Mouse (Mus musculus): ENCODE data around the gene Tspan7.

Gene Tspan7

DNA sequence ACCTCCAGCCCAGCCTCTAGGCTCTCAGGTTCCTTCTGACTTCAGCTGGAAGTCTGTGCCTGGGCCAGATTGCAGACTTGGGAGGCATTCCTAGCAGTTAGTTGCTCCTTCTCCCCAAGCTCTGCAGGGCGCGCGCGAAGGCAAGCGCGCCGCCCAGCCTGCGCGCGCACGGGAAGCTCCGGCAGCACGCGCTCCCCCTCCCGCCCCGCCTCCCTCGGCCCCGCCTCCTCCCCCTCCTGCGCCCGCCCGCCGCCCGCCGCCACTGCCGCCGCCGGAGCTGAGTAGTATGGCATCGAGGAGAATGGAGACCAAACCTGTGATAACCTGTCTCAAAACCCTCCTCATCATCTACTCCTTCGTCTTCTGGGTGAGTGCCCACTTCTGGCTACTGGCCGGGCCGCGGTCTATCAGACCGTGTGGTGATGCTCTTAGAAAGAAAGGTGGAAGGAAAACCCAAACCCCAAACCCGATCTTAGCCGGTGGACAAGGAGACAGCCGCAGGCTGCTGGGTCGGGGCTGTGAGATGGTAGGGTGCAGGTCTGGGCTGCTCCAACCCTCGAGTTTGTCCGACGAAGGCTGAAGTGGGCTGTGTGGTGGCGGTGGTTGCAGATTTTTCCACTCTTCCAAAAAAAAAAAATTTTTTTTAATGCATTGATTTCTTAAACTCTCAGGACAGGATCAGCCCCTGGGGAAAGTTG lies at the start of gene Tspan7:
TSS of gene Tspan7 (plus strand) at position 287 of the 698 bp plus-strand sequence.
- peak; percentile 30 to 38 for DNase-seq

DNA sequence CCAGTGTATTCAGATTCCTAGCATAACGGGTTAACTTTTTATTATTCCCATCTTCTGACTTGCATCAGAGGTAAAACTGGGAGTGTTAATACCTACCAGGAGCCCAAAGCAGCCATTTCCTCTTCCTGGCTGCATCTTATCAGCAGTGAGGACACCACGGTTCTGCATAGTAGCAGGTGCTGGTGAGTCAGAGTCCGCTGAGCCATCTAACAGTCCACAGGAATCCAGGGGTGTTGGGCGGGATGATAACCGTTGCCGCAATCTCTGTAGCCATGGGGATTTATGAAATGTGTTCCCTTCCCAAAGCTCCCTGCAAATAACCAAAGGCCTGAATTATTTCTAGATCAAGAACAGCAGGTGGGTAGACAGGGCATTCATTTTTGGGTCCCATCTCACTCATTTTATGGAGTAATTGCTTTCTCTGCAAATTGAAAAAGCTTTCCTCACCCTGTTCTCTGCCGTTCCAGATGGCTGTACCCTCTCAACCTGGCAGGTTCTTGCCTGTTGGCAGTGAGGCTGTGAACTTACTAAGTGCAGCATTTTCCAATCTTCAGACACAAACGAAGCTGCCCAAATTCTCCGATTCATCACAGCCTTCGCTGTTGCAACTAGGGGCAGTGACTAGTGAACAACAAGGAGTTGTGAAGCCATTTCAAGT lies 35.5 kb upstream of the Tspan7 start:
- no peak for DNase-seq

DNA sequence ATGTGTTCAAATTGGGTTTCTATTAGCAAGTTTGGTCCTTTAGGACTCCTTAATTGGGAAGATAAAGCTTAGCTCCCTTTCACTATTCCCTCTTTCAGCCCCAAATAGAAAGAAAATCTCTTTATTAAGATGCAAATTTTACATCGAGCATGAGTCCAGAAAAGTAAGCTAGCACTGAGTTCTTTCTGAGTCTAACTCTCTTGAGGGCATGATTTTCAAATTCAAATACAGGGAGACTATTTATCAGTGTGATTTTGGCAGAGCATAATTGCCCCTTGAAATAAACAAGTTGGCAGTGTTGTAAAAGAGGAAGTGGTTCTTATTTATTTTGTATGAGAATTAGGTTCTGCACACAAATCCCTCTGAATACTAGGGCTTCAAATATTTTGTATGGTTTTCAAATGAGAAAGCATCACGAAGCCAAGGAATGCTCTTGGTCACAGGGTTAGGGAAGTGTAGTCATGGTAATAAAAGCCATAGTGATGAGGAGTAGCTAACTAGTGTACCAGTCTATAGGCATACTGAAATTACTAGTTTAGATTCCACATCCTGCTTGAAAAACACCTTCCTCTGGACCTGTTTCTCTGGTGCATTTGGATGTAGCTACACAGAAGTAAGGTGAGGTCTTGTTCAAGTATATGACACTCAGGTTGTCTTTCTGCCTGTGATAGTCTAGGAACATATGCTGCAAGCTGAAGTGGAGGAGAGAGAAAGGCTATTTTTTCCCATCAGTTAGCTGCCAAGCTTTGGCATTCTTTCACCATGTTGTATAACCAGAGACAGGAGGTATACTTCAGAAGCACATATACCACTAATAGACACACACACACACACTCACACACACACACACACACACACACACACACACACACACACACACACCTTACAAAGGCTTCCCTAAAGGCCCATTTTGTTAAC lies 34.6 kb upstream of the Tspan7 start:
- DNase-seq, result no peak

DNA sequence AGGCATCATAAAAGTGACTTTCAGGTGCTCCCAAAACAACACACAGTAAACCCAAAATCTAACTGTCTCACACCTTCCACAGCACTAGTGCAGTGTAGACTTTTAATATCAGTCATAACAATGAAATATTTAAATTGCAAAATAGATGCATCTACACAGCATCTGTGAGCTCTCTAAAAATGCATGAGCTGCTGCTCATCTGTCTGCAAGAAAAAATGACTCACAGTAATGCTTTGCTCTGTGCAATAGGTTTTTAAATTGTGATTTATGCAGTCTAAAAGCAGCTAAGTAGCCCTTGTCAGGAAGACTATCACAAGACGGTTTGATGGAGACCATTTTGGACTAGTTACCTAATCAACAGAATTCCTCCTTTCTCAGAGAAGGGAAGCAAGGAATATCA lies 31.2 kb upstream of the Tspan7 start:
- no peak for DNase-seq

DNA sequence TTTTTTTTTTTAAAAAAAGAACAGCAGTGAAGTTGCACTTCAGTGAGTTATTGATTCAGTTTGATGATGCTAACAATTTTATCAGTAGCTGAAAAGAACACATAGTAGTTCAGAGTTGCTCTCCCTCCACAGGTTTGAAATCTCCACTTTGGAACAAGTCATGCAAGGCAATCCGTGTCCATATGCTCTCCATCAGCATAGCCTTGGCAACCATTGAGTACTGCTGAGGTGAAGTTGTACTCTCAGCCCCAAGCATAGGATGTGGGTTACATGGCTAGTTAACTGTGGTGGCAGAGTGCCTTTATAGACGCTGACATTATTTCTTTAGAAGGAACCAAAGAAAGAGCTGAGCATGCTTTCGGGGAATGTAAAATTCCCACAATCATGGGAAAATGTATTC lies 27.7 kb upstream of the Tspan7 start:
- DNase-seq, result no peak

DNA sequence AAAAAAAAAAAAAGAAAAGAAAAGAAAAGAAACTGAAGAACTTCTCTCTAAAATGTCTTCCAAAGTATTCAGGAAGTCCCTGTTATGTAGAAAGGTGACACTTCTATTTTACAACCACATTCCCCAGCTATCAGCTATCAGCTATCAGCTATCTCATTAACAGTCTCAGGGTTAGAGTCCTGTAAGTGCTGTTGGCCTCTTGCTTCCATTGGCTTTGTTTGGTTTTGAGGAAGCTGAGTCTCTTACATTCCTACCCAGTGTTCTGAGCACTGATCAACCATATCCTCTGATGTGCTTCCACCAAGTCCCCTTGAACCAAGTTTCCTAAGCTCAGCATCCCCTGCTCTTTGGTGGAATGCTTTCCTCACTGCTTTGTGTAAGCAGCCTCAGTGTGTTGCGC lies 7.9 kb upstream of the Tspan7 start:
- DNase-seq, result no peak

DNA sequence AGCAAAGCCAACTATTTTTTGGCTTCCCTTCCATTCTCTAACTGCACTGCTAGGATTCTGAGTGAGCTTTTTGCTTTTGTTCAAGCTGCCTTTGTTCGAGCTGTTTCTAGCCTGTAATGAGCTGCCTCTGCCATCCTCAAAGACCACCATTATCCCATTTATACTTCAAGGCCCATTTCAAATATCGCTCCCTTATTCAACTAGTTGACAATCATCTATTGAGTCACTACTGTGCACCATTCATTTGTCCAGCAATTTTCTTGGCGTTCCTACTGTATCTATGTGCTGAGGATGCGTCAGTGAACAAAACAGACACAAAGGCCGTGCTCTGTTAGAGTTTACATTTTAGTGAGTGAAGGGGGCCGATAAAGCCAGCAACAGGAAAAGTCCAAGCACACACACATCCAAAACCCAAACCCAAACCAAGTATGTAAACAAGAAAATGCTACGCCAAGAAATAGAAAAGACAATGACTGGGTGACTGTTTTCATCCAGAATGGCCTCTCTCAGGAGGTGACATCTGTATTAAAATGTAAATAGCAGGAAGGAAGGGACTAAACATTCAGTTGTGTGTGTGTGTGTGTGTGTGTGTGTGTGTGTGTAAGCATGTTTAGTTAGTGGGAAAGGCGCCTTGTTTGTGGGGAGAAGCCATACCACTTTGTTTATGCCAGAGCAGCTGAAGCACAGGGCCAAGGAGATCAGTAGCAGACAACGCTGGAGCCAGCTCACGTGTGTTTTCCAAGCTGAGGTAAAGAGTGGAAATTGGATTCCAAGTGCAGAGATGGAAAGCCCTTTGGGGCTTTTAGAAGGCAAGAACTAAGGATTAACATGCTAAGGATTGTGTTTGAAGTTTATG lies 5.7 kb upstream of the Tspan7 start:
- DNase-seq, result no peak

DNA sequence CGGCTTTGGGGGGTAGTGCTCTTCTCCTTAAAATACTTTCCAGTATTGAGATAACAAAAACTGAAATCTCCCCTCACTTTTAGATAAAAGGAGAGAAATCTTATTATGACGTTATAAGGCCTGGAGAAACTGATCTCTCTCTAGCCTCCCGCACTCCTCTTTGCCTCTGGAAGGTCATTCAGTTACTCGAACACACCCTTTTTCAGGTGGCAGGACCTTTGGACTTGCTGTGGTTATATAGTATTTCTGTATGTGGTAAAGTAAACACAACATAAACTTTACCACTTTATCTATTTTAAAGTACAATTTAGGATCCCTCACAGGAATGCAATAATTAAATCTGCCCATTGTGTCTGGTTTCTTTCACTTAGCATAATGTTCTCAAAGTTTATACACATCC lies 5.0 kb upstream of the Tspan7 start:
- no peak for DNase-seq

DNA sequence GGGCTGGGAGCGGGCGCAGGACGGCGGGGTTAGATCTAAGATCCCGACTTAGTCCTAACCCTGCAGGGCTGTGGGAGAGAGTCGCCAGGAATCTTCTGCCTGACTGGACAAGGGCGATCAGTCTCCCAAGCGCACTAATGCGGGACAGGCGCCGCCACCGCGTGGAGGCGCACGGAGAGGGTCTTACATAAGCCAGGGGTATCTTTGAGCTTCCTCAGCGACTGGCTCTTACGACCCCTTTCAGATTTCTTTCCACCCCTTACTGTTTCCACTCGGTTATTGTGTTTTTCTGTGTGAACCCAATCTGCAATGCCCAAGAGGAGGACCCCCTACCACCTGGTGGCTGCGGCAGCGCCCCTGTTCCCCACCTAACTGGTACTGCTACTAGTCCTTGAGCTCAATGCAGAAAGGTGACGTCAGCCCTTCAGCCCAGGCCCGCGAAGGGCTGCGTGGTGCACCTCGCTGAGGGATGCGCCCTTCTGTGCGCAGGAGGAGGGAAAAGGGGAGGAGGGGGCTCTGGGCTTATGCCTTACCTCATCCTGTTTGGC lies 780 bp downstream of the Tspan7 start:
- peak; percentile 2 to 13 for DNase-seq

DNA sequence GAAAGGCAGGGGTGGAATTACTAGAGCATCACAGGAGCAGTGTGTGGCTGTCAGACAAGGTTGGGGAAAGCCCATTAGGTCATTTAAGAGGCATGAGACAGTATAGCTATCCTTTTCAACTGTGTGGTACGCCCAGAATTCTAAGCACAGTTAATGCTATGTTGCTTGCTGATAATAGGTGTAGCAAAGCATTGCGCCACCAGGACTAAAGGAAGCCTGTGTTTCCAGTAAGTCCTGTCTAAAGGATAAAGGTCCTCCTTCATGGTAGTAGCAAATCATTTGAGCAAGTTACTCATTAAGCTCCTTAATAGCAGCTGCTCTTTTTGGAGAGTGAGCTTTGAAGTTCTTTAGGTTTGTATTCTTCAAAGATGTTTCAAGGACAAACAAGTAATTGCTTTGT lies 13.6 kb downstream of the Tspan7 start:
- DNase-seq, result no peak

DNA sequence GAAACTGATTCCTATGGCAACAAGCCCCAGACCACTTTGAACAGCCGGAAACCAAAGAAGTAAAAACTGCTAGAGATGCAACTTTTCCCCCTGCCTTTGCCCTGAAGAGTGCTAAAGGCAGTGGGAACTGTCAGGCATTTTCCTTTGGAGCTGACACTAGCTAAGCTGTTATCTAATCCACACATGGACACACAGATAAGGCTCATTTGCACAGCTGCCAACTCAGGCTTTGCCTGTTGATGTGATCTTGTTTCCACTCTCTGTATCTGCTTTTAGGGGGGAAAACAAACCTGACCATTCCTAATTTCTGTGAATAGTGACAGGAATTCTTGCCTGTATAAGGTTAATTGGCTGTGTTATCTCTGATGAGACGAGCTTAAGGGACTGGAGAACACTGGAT lies 17.7 kb downstream of the Tspan7 start:
- no peak for DNase-seq

DNA sequence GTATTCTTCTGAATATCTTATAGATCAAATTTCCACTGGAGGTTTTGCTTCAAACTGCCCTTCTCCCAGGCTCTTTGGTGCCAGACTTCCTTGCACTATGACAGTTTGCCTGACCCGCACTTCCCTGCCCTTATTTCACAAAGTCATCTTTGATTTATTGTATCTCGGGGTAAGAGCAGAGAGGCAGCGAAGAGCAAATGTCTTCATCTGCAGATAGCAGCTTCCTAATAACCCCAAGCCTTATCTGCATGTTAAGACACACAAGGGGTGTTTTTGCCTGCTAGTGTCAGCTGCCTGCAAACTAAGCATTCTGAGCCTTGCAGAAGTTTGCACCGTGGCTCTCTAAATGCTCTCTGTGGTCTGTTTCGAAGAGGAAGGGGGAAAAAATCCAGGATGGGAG lies 29.5 kb downstream of the Tspan7 start:
- DNase-seq, result no peak

DNA sequence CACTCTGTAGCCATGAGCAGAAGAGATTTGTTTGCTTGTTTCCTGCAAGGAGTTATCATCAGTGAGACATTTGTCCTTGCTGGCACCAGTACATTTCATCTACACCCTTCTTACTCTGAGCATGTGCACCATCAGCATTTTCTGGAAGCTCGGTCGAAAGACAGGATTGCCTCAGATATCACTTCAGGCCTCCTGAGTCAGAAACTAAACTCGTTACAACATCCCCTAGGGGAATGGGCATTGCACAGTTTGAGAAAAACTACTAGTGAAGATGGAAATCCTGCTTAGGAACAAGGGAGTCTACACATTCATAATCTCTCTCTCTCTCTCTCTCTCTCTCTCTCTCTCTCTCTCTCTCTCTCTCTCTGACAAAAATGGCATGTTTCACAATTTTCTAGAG lies 30.0 kb downstream of the Tspan7 start:
- DNase-seq, result no peak

DNA sequence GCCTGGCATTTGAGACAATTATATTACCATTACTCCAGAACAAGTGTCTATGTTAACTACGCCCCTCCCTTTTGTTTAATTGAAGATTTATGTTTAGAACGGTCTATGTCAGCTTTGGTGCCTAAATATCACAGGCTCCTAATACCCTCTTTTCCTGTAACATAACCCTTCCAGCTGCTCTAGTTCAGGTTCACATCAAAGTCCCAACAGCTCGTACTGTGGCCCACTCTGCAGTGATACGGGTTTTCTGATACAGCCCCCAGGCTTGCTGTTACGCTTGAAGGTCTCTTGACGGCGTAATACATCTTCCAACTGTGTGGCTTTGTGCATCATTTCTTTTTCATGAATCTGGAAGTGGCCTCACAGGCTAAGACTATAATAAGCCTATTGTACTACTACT lies 31.5 kb downstream of the Tspan7 start:
- no peak for DNase-seq

DNA sequence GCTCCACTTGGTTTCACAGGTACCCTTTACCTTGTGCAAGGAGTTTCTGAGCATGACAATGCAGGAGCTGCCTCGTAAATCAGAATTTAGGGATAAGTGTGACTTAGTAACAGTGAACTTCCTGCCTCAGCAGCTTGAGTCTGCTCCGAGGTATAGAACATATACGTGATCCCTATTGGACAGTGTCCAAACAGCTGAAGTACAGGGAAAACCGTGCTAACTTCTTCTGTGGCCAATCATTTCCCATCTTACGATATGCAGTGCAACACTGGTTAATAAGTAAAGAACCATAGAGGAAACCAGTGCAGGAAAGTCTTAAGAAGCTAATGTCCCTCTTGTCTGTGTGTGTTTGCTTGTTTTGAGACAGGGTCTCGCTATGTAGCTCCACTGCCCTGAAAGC lies 32.0 kb downstream of the Tspan7 start:
- DNase-seq, result no peak

DNA sequence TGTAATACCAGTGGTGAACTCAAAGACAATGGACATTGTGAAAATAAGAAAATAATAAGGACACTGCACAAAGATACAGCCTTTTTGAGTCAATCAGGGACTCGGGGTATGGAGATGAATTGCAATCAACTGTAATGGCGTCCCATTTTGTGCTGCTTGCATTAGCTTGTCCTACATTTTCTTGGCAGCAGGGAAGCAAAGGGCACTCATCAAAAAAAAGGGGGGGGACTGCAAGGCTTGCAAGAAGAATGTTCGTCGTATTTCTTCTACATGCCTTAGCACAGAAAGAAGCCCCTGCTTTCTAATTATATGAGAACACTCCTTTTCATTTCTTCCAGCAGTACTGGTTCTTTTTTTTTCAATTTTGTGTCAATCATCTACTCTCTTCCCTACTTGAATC lies 32.8 kb downstream of the Tspan7 start:
- no peak for DNase-seq

DNA sequence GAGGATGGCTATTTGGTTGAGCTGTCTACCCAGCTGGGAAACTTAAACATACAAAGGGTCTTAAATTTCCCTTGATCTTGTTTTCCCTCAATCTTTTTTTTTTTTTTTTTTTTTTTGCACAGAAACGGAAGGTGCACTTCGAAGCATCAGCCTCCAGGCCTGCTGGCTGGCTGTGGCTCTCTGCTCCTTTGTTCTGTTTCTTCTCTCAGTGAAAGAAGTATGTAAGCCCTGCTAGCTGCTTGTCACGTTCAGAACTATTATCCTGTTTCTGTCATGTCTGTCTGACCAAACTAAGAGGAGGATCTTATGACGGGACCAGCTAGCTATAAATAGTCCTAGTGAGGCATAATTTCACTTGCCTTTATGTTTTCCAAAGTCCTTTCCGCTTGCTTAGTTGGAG lies 33.6 kb downstream of the Tspan7 start:
- DNase-seq, result no peak

DNA sequence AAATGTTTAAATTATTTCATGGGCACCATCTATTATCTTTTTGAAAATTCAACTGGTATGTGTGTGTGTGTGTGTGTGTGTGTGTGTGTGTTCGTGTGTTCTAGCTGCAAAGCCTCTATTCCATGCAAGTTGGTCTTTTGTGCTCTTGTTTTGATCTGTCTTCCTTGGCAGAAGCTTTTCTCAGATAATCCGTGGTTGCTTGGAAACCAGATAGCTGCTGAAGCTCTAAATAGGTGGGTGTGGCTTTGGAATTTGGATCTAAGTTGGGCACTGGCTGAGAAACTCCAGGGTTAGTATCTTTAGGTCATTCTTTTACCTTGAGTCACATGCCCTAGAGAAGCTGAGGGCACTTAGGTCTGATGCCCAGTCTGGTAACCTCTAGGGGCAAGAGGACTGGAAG lies 50.5 kb downstream of the Tspan7 start:
- no peak for DNase-seq

DNA sequence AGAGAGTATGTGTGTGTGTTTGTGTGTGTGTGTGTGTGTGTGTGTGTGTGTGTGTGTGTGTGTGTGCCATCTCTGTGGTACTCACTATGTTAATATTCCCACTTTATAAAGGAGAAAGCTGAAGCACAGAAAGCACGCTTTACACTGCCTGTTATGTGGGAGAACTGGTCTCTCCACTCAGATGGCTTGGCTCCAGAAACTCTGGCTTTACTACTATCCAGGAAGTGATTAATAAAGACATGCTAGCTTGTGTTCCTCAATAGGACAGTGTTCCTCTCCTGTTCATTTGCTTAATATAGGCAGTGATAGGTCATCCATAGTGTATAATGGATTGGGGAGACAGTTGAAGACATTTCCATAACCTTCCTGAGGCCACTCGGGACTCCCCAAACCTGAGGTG lies 54.1 kb downstream of the Tspan7 start:
- DNase-seq, result no peak

DNA sequence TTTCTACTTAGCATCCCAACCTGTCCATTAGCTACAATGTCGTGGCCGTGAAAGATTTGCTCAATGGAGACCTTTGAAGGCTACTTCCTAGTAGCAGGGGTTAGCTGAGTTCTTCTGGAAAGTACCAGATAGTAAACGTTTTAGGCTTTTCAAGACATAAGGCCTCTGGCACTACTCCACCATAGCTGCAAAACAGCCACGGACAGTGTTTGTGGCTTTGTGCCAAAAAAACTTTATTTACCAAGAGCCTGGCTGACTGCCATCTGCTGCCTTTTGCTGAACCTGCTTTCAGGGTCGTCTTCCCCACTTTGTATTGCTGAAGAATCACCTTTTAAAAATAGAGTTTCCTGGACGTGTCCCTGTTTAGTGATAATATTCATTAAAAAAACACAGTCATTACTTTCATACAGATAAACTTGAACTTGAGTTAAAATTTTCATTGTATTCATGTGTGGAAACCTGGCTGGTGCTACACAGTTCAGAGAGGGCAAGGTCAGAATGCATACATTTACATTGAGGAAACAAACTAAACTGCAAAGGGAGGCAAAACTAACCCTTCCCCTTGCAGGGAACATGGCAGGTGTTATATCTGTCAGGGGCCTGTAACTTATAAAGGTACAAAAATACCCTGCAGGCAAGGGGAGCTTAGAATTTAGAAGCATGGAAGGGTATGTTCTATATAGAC lies 54.7 kb downstream of the Tspan7 start:
- DNase-seq, result no peak

DNA sequence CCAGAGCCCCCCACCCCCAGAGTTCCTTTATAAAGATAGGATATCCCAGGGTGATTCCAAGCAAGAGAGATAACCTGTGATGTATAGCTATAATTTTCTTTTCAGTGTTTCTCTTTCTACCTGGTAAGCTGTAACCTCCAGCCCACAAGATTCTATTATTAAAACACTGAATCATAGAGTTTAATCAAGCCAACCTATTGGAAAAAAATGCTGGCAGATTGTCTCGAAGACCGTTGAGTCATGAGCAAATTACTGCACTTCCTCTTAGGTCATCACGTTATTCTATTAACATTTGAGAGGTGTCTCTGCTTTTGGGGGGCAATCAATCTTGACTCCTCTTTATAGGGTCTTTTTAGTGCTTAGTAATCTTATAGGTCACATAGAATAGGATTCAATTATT lies 61.9 kb downstream of the Tspan7 start:
- no peak for DNase-seq

DNA sequence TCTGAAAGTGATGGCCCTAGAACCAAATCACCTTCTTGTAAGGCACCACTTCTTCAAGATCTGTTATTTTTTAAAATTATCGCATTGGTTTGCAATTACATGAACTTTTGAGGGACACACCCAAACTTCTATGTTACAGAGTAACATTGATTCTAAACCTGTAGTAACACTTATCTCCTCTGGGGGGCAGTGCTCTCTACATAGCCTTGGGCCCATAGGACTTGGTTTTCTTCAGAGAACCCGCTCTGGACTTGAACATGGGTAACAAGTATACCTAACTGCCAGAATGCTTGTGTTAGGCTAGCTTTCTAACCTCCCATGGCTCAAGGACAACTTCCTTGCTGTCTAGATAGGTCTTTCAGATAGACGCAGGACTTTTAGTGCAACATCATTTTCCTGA lies 64.8 kb downstream of the Tspan7 start:
- DNase-seq, result no peak
